ENCODE assay signal across 9 mouse cellular contexts in the genomic region with DNA sequence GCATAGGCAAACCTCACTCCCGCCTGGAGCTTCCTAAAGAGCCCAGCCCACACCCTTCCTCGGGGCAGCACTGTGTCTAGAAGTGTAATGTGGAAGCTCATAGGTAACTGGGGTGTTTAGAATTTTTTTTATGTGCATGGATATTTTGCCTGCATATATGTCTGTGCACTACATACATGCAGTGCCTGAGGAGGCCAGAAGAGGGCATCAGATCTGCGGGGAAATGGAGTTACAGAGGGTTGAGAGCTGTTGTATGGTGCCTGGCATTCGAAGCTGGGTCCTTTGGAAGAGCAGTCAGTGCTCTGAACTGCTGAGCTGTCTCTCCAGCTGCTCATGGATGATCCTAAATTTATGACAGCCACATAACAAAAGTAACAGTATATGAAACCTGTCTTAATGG. TPM values are rescaled to one million over a fixed set of nuclear protein-coding genes. Genes with fewer than 3 reads are reported as not detected.
DNase-seq lines count a peak whose midpoint lies in the region; ATAC-seq and TF ChIP-seq lines count a peak whose summit lies in the region.
"Had no signal": no experiment of that assay in that cellular context is flagged by ENCODE, and none has a peak within 500 bp of the region (broad histone marks: within the 10 kb centered on the region; RNA-seq: fewer than 3 reads in every experiment).

No protein-coding gene starts in this region.

- peaks cover 12% of the 10 kb centered on the region for H3K36me3 ChIP-seq in forebrain, postnatal 0 days (ENCODE audit: insufficient read depth)
- H3K36me3 ChIP-seq in forebrain, embryonic 10.5 days (replicated peaks) = peaks cover 20% of the 10 kb centered on the region
- H3K36me3 ChIP-seq in midbrain, embryonic 10.5 days = peaks cover 21% of the 10 kb centered on the region
- H3K36me3 ChIP-seq in midbrain, embryonic 11.5 days (ENCODE audit: control insufficient read depth, insufficient read depth, low read length) = no peaks in the 10 kb centered on the region
- no peaks in the 10 kb centered on the region for H3K36me3 ChIP-seq in embryonic facial prominence, embryonic 11.5 days (replicated peaks; ENCODE audit: control insufficient read depth, insufficient read depth, low read depth, low read length)

- no peak overlapping the region for H3K4me3 ChIP-seq in forebrain, postnatal 0 days (ENCODE audit: low read depth, low read length)
- no peak overlapping the region for H3K4me3 ChIP-seq in forebrain, embryonic 10.5 days
- H3K4me3 ChIP-seq in midbrain, embryonic 10.5 days = no peak overlapping the region
- no peak overlapping the region for H3K4me3 ChIP-seq in midbrain, embryonic 11.5 days (ENCODE audit: low read depth, low read length)
- H3K4me3 ChIP-seq in embryonic facial prominence, embryonic 11.5 days (ENCODE audit: low read depth, low read length) = no peak overlapping the region
- H3K4me3 ChIP-seq: hindbrain, embryonic 15.5 days had no signal

- H3K4me1 ChIP-seq in forebrain, postnatal 0 days (ENCODE audit: insufficient read depth) = no peaks in the 10 kb centered on the region
- 0 out of 2 replicates have a peak, but pooled peaks cover 3% of the 10 kb centered on the region for H3K4me1 ChIP-seq in forebrain, embryonic 10.5 days
- no peaks in the 10 kb centered on the region for H3K4me1 ChIP-seq in midbrain, embryonic 10.5 days
- H3K4me1 ChIP-seq in midbrain, embryonic 11.5 days (ENCODE audit: control insufficient read depth, insufficient read depth, low read length) = no peaks in the 10 kb centered on the region
- H3K4me1 ChIP-seq in embryonic facial prominence, embryonic 11.5 days (ENCODE audit: control insufficient read depth, insufficient read depth, low read length) = no peaks in the 10 kb centered on the region
- H3K4me1 ChIP-seq: hindbrain, embryonic 15.5 days had no signal

- H3K4me2 ChIP-seq in forebrain, postnatal 0 days (ENCODE audit: low read depth) = no peak overlapping the region
- no peak overlapping the region for H3K4me2 ChIP-seq in midbrain, embryonic 11.5 days
- H3K4me2 ChIP-seq in embryonic facial prominence, embryonic 11.5 days (ENCODE audit: low read depth, low read length) = no peak overlapping the region
- H3K4me2 ChIP-seq: hindbrain, embryonic 15.5 days had no signal

- no peaks in the 10 kb centered on the region for H3K9me3 ChIP-seq in forebrain, postnatal 0 days (ENCODE audit: low read length)
- H3K9me3 ChIP-seq in forebrain, embryonic 10.5 days = no peaks in the 10 kb centered on the region
- no peaks in the 10 kb centered on the region for H3K9me3 ChIP-seq in midbrain, embryonic 10.5 days (replicated peaks)
- no peaks in the 10 kb centered on the region for H3K9me3 ChIP-seq in midbrain, embryonic 11.5 days (ENCODE audit: control insufficient read depth, low read length)
- no peaks in the 10 kb centered on the region for H3K9me3 ChIP-seq in embryonic facial prominence, embryonic 11.5 days (replicated peaks; ENCODE audit: control insufficient read depth, low read length)
- H3K9me3 ChIP-seq: hindbrain, embryonic 15.5 days had no signal

- peak; percentile 62; the same call in 1 of the 2 replicates for ATAC-seq in forebrain, postnatal 0 days
- ATAC-seq in midbrain, embryonic 11.5 days (ENCODE audit: low FRiP score) = no peak
- no peak; the same call in 1 of the 2 replicates for ATAC-seq in embryonic facial prominence, embryonic 11.5 days (replicated peaks; ENCODE audit: insufficient number of reproducible peaks, low FRiP score, low TSS enrichment, low read depth)

- DNase-seq in forebrain, postnatal 0 days = peak; percentile 51
- no peak for DNase-seq in forebrain, embryonic 10.5 days (ENCODE audit: extremely low spot score, low spot score)
- peak; percentile 36 for DNase-seq in midbrain, embryonic 10.5 days (ENCODE audit: low spot score)
- DNase-seq in midbrain, embryonic 11.5 days (ENCODE audit: low spot score, missing footprints) = no peak
- DNase-seq in adrenal gland, postnatal 25 days = peak; percentile 44
- DNase-seq in embryonic facial prominence, embryonic 11.5 days (ENCODE audit: low spot score) = peak; percentile 36
- peak; percentile 60 for DNase-seq in lung, postnatal 14 days
- DNase-seq in thymus, postnatal 0 days (ENCODE audit: low spot score) = peak; percentile 56

- H3K27me3 ChIP-seq in forebrain, postnatal 0 days (ENCODE audit: insufficient read depth, low read length) = no peaks in the 10 kb centered on the region
- H3K27me3 ChIP-seq in forebrain, embryonic 10.5 days (ENCODE audit: poor library complexity, severe bottlenecking) = no peaks in the 10 kb centered on the region
- no peaks in the 10 kb centered on the region for H3K27me3 ChIP-seq in midbrain, embryonic 10.5 days (ENCODE audit: low read depth, poor library complexity, severe bottlenecking)
- H3K27me3 ChIP-seq in midbrain, embryonic 11.5 days (ENCODE audit: control insufficient read depth, insufficient read depth, low read length) = no peaks in the 10 kb centered on the region
- H3K27me3 ChIP-seq in embryonic facial prominence, embryonic 11.5 days (ENCODE audit: control insufficient read depth, insufficient read depth, low read length) = no peaks in the 10 kb centered on the region
- H3K27me3 ChIP-seq: hindbrain, embryonic 15.5 days had no signal

- H3K9ac ChIP-seq in forebrain, postnatal 0 days = no peak overlapping the region
- no peak overlapping the region for H3K9ac ChIP-seq in midbrain, embryonic 11.5 days (ENCODE audit: low read length)
- no peak overlapping the region for H3K9ac ChIP-seq in embryonic facial prominence, embryonic 11.5 days (replicated peaks; ENCODE audit: low read length)
- H3K9ac ChIP-seq: hindbrain, embryonic 15.5 days had no signal

- H3K27ac ChIP-seq in forebrain, postnatal 0 days (ENCODE audit: low read depth, low read length) = no peak overlapping the region
- no peak overlapping the region for H3K27ac ChIP-seq in forebrain, embryonic 10.5 days
- no peak overlapping the region for H3K27ac ChIP-seq in midbrain, embryonic 10.5 days (replicated peaks)
- H3K27ac ChIP-seq in midbrain, embryonic 11.5 days (ENCODE audit: low read depth, low read length) = no peak overlapping the region
- H3K27ac ChIP-seq in embryonic facial prominence, embryonic 11.5 days (replicated peaks; ENCODE audit: low read depth, low read length) = no peak overlapping the region
- H3K27ac ChIP-seq: hindbrain, embryonic 15.5 days had no signal

- peak; percentile 74 for TF ChIP-seq CTCF in forebrain, postnatal 0 days (IDR thresholded peaks at IDR 0.05; ENCODE audit: low read depth)

- 61% methylated on average over 4 of the region's 4 CpGs for WGBS in forebrain, postnatal 0 days
- 65% methylated on average over 4 of the region's 4 CpGs for WGBS in forebrain, embryonic 10.5 days
- WGBS in midbrain, embryonic 10.5 days = 66% methylated on average over 4 of the region's 4 CpGs
- 63% methylated on average over 4 of the region's 4 CpGs for WGBS in midbrain, embryonic 11.5 days
- WGBS in embryonic facial prominence, embryonic 11.5 days = 67% methylated on average over 4 of the region's 4 CpGs

RNA-seq across cellular contexts. Expression of a gene that starts 44.4 kb away (rescaled TPM):
- total RNA-seq in forebrain, postnatal 0 days (2014; rRNA removed) = 108 and 115 TPM in 2 replicates
- polyA plus RNA-seq in forebrain, postnatal 0 days (2015; fragmentation: Nextera tagmentation; extraction: Ambion mirVana) = 164 and 168 TPM in 2 replicates
- polyA plus RNA-seq in forebrain, embryonic 10.5 days (2016; fragmentation: Nextera tagmentation; extraction: Ambion mirVana) = 67.8 and 70.1 TPM in 2 replicates
- 78.0 and 81.5 TPM in 2 replicates for polyA plus RNA-seq in midbrain, embryonic 10.5 days (2016; fragmentation: Nextera tagmentation; extraction: Ambion mirVana)
- 95.6 and 101 TPM in 2 replicates for polyA plus RNA-seq in midbrain, embryonic 11.5 days (2014; fragmentation: Nextera tagmentation; extraction: Ambion mirVana)
- total RNA-seq in adrenal gland, postnatal 25 days (2021) = 37.3 and 41.0 TPM in 2 replicates
- polyA plus RNA-seq in embryonic facial prominence, embryonic 11.5 days (2014; fragmentation: Nextera tagmentation; extraction: Ambion mirVana) = 94.2 and 96.6 TPM in 2 replicates
- polyA plus RNA-seq in thymus, postnatal 0 days (2015; fragmentation: Nextera tagmentation; extraction: Ambion mirVana) = 15.6 and 17.0 TPM in 2 replicates

Comparison
In these comparisons a context has a peak if more than half of its experiments do, and no peak if none do; other contexts are left out.
1. DNase-seq: peak in forebrain, postnatal 0 days (single experiment), midbrain, embryonic 10.5 days (single experiment), adrenal gland, postnatal 25 days (single experiment), embryonic facial prominence, embryonic 11.5 days (single experiment), lung, postnatal 14 days (single experiment) and thymus, postnatal 0 days (single experiment); none in forebrain, embryonic 10.5 days (single experiment) and midbrain, embryonic 11.5 days (single experiment).